In genomic region chr4:148378491-148378890, GRCm38 (mm10) we compare ENCODE assay signal across 15 mouse cellular contexts.
"Had no signal": no experiment of that assay in that cellular context is flagged by ENCODE, and none has a peak within 500 bp of the region (broad histone marks: within the 10 kb centered on the region; RNA-seq: fewer than 3 reads in every experiment).

No protein-coding gene starts in this region.

- H3K9me3 ChIP-seq: kidney, embryonic 15.5 days; limb, embryonic 15.5 days; liver, embryonic 12.5 days had no signal

- H3K36me3 ChIP-seq: kidney, embryonic 15.5 days; limb, embryonic 15.5 days; liver, embryonic 12.5 days; neural tube, embryonic 12.5 days had no signal

- H3K9ac ChIP-seq: kidney, embryonic 15.5 days; limb, embryonic 15.5 days; liver, embryonic 12.5 days; lung, embryonic 14.5 days; neural tube, embryonic 12.5 days had no signal

- H3K27ac ChIP-seq: kidney, embryonic 15.5 days; left cerebral cortex, adult 2 months; limb, embryonic 15.5 days; liver, embryonic 12.5 days; neural tube, embryonic 12.5 days had no signal

- H3K4me1 ChIP-seq: limb, embryonic 15.5 days; liver, embryonic 12.5 days; megakaryocyte, embryonic 14.5 days had no signal

- H3K4me3 ChIP-seq: kidney, embryonic 15.5 days; left cerebral cortex, adult 2 months; limb, embryonic 15.5 days; liver, embryonic 12.5 days; megakaryocyte, embryonic 14.5 days; neural tube, embryonic 12.5 days had no signal

- ATAC-seq: liver, embryonic 12.5 days had no signal

- H3K27me3 ChIP-seq: limb, embryonic 15.5 days; liver, embryonic 12.5 days; neural tube, embryonic 12.5 days had no signal

- H3K4me2 ChIP-seq: kidney, embryonic 15.5 days; limb, embryonic 15.5 days; liver, embryonic 12.5 days; lung, embryonic 14.5 days; neural tube, embryonic 12.5 days had no signal

- DNase-seq: kidney, postnatal 14 days; lung, embryonic 14.5 days; lung, postnatal 10 days; lung, postnatal 4 days; midbrain, embryonic 14.5 days; right cerebral cortex, adult 18-20 months; right cerebral cortex, postnatal 25 days; thymus, adult 18-20 months; thymus, postnatal 14 days had no signal
